Mouse (Mus musculus) embryo, embryonic 11.5 days (tissue): Measurements from ENCODE around the gene Stox2.
A peak's percentile ranks its signal among the peaks of the same experiment; 100 is the strongest.

Experiments
- DNase-seq: peaks from one replicate; pipeline ENCODE4 v3.0.0-alpha.2; 2012; ENCODE audit warnings: low read depth, low spot score

The Stox2 gene

GRCm38 (mm10) chr8:47289641-47290040 lies 156.5 kb downstream of the Stox2 start:
- no peak for DNase-seq

DNA sequence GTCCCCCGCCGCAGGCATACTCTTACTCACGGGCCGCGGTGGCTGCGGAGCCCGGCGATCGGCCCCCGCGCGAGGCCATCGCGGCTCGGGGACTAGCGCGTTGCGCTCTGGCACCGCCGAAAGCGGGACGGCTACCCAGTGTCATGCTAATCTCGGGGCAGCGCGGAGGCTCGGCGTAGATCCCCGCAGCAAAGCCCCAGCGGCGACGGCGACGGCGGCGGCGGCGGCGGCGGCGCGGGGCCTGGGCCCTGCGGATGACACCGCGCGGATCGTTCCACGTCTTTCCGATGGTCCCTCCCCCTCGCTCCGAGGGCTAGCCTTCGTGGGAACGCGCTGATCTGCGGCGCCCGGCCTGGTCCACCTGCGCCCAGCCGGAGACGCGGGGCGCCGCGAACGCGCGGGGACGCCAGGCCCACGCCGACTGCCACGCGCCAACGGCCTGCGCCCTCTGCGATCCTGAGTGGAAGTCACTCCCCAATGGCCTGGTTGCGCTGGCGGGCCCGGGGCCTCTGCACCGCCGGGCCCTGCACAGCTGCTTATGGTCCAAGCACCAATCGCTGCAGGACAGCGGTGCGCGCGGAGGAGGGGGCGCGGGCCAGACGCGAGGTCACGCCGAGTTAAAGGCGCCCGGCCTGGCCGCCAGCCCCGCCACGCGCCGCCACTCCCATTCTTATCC lies 157.2 kb downstream of the Stox2 start:
- DNase-seq = peak; percentile 69

- DNase-seq = no peak
Measured at GRCm38 (mm10) chr8:47288131-47288865, 157.9 kb downstream of the Stox2 start.

GRCm38 (mm10) chr8:47287641-47288130 lies 158.5 kb downstream of the Stox2 start:
- DNase-seq = no peak

- DNase-seq = no peak
Measured at GRCm38 (mm10) chr8:47287201-47287621, 159.0 kb downstream of the Stox2 start.

GRCm38 (mm10) chr8:47286081-47286700 lies 160.0 kb downstream of the Stox2 start:
- DNase-seq = no peak

DNA sequence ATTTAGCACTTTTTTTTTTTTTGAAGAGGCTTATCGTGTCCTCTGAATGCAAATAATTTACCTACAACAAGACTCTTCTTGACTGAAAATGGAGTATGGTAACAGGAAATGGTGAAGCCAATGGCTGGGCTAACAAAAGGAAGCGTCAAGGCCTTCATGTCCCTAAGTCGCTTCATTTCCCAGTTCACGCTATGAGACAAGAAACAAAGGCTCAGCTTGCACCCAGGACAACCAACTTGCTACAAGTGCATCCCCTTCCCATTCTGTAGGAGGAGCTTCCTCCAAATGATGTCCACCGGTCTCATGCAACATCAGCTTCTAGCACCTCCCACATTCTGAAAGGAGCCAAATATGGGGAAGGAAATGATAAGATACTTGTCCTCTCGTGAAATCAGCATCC lies 160.7 kb downstream of the Stox2 start:
- DNase-seq = no peak

DNA sequence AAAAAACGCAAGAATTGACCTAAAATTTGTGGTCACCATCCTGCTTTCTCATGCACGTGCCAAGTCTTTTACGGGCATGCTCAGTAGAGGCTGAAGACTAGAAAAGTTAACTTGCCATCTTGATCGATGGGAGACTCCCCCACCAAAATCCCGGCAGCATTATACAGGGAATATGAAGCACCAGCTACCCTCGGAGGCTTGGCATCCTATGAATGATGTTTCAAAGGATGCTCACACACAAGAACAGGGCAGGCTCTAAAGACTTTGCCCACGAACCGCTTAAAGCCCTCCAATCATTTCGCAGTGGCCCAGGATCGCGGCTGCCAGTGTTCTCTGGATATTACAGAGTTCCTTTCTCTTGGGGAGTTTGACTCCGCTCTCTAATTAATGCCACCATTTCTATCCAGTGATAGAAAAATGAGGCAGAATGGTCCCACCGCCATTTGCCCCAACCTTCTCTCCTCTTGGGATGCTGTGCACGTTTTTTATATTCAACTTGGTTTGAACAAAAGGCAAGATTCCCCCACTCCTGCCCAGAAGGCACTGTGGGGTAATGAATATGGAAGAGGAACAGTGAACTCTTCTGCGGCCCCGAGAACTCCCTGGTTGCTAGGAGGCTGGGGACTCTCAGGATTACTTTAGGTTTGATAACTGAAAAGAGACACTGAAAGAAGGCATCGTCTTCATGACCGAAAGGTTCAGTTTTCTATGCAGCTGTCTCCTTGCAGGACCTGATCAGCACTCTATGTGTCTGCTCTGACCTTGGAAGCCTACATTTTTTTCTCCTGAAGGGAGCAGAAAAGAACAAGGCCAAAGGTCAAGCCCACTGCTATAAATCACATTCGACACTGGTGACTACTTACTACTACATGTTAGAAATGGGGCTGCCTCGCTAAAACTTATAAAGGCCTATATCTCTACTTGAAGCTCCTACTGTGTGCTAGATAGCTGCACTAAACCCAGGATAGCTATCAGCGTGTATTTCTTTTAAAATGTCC lies 161.5 kb downstream of the Stox2 start:
- no peak for DNase-seq

GRCm38 (mm10) chr8:47279898-47280297 lies 166.3 kb downstream of the Stox2 start:
- DNase-seq = no peak

DNA sequence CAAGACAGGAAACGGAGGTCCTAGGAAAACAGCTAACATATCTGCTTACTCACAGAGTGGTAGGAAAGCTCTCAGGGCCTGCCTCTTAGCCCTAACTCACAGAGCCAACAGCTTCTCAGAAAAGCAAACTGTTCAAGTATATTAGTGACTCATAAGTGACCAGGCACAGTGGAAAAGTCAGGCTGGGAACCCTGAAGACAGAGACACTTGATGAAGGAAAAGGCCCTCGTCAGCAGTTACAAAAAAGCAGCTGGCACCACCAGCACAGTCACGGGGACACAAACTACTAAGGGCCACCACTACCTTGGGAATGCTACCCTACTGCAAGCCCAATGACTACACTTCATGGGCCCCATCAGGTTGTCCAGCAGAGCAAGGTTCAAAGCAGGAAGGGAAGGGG lies 168.0 kb downstream of the Stox2 start:
- DNase-seq = no peak

GRCm38 (mm10) chr8:47268931-47269330 lies 177.2 kb downstream of the Stox2 start:
- no peak for DNase-seq

DNA sequence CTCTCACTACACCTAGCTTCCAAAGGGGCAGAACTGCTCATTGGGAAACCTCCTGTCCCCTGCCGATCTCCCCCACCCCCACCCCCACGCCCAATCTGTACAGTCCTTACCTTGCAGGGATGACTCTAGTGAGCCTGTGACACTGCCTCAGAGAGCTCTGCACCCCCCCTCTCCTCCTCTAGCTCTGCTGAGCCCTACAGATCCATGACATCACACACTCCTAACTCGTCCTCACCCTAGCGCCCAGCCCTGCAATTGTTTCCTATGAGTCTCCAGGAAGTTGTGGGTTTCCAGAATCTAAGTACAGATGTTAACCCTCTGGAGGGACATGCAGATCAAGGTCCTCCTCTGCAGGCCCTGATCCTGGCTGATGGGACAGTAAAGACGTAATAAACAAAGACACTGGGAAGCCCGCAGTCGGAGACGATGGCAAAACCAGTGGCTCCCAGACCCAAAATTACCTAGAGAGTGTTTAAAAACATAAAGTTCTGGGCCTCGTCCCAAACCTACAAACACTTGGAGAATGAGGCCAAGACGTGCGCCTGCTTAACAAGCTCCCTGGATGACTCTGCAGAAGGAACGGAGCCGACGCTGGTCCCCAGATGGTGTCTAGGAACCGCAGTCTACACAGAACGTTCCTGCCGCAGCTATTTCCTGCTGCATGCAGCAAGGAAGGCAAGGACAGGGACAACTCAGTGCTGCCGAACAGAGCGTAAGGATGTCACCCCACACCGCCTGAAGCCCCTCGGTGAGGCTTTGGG lies 177.9 kb downstream of the Stox2 start:
- no peak for DNase-seq

DNA sequence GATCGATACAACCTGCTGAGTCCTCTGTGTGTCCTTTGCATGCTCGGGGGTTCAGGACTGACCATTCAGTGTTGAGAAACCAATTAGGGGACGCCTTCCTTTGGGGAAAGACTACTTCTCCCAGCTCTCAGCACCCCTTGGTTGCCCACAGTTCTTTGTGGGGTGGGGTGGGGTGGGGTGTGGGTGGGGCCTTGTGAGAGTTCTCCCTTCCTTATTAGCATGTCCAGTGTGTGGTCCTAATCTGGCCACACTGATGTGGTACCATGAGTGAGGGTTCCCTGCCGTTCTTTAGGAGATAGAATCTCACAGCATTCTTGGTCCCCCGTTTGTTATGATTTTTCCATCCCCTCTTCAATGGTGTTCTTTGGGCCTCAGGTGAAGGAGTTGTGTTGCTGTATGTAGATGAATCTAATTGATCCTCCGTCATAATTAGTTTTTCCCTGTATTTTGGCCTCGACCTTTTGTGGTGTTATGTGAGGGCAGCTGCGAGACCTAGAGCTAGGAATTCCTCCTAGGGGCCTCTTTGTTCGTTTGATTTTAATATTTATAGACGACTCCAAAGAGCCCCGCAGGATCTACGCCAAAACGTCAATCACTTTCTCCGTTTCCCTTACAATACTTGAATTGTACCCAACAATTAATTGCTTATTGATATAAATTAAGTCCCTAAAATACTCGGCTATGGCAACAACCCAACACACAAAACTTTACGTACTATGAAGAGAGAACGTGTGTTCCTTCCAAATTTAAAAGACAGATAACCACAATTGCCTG lies 182.9 kb downstream of the Stox2 start:
- no peak for DNase-seq

- no peak for DNase-seq
Measured at GRCm38 (mm10) chr8:47260751-47261474, 185.2 kb downstream of the Stox2 start.

- DNase-seq = no peak
Measured at GRCm38 (mm10) chr8:47250832-47251231, 195.3 kb downstream of the Stox2 start.

DNA sequence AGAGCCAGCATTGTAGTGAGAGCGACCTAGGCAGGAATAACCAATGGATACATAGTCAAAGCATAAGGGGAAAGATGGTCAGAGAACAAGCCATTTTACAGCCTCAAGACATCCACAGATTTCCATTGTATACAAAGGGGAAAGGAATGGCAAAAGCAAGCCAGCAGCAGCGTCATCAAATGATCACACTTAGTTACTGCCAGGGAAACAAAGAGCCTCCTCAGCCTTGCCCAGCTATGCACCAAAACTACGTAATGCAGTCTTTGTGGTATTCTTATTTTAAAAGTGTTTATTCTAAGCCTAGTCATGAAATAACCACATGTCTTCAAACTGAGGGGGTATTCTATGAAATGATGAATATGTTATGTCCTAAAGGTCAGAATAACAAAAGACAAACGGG lies 201.0 kb downstream of the Stox2 start:
- no peak for DNase-seq

- DNase-seq = no peak
Measured at GRCm38 (mm10) chr8:47244202-47244601, 202.0 kb downstream of the Stox2 start.

- DNase-seq = no peak
Measured at GRCm38 (mm10) chr8:47243631-47244030, 202.5 kb downstream of the Stox2 start.

DNA sequence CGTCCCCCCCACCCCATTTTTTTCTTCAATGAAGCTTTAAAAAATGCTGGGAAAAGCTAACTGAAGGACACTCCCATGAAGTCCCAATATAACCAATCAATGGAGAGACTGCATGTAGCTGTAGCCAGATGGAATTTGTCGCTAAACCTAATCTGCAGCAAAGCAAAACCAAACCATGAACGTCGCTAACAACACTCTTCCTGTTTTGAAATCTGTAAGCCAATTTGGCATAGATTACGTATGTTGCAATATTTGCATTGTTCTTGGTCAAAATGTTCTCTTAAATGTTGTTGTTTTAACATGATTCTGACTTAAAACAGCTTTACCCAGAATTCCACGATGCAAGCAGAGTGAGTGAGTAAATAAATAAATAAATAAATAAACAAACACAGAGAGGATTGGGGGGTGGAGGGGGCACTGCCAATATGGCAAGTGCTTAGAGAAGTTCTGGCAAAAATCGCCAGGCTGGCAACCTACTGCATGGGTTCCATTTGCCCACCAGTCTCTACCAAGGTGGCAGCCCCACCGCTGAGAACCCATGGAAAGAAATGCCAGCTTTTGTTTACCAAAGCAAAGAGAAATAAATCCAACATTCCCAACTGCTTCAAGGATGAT lies 203.0 kb downstream of the Stox2 start:
- DNase-seq = peak; percentile 14
